Mouse (Mus musculus) lung, adult 2 months (tissue): Measurements from ENCODE around the gene Ybx2. TPM values are rescaled to one million over a fixed set of nuclear protein-coding genes. Genes with fewer than 3 reads are reported as not detected.
A peak's percentile ranks its signal among the peaks of the same experiment; 100 is the strongest.
"Not testable (repeated sequence)": the region's sequence is repeated elsewhere in the genome, so short reads cannot be mapped to it uniquely, and the experiment has no call there.

Experiments used
- DNase-seq: peaks from one replicate; pipeline ENCODE4 v3.0.0; 2022
- H3K4me1 ChIP-seq: fragments of 200-500 bp; 2 replicates; pipeline ENCODE4 v1.6.1; 2011; ENCODE audit warnings: low read length; ENCODE audit not compliant: control insufficient read depth, insufficient read depth
- H3K4me3 ChIP-seq: fragments of 200-500 bp; replicated peaks from 2 replicates; pipeline ENCODE3; 2011; ENCODE audit warnings: low read depth, mild to moderate bottlenecking, control low read depth, low read length; ENCODE audit errors: extremely low read depth
- CTCF ChIP-seq: fragments of 200-500 bp; IDR thresholded peaks from 2 replicates; pipeline ENCODE4 v1.5.1; 2011; ENCODE audit warnings: mild to moderate bottlenecking, low read length, control low read depth; ENCODE audit not compliant: insufficient read depth
- POLR2A ChIP-seq: fragments of 200-500 bp; IDR thresholded peaks from 2 replicates; pipeline ENCODE4 v1.6.1; 2011; ENCODE audit warnings: low read depth, mild to moderate bottlenecking, control low read depth, low read length, borderline replicate concordance; ENCODE audit errors: extremely low read depth
- WGBS: fragments of 180-500 bp; shearing (Covaris S2); methylation state at CpG from one replicate; pipeline ENCODE4 v1.1.7; 2018; 5-methylcytosine and 5-hydroxymethylcytosine counted together
- polyA plus RNA-seq: library from polyadenylated mRNA; depleted of rRNA; stranded (reverse); fragments of >200 nt; gene quantifications from 2 replicates; pipeline ENCODE4 v1.2.3, GENCODE M21; 2012

The Ybx2 gene
- polyA plus RNA-seq, 1 experiment = 4.6 TPM

DNA sequence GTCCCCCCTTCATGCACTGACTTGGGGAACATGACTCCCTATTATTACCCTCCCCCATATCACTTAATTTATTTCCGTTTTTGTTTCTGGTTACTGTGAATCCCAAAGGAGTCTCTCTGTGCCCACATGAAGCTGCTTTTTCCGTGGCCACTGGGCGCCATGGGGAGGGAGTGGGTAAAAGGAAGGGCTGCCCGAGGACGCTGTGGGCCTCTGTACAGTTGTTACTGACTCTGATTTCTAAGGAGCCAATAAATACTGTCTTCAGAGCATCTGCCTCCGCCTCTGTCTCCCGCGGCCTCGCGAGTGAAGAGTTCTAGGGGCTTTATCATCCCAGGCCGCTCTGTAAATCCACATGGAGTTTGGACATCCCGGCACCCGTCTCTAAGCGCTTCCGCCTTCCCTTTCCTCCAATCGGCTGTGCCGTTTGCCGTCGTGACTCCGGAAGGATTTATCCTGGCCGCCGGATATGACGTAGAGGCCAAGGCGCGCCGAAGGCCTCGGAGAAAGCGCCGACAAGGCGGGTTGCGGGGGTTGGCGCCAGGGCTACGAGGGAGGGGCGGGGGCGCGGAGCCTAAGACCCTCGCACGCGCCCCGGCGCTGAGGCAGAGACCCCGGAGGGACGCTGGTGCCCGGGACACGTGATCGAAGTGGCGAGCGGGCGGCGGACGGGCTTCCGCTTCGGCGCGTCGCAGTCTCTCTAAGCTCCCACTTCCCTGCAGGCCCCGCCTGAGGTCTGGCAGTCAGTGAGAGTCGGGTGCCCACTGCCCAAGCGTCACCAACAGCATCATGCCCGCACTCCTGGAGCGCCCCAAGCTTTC lies 21.8 kb upstream of the Ybx2 start, which contains the start of gene Gps2:
Gene Gps2 (plus strand): TSS at position 335 of the 818 bp plus-strand sequence.
- H3K4me1 ChIP-seq = peaks cover 18% of the 10 kb centered on the region
- peak; percentile 92 for DNase-seq
- 1% methylated on average over 61 of the region's 61 CpGs for WGBS
- H3K4me3 ChIP-seq = peak within 1 kb of the TSS; percentile 88
- TF ChIP-seq CTCF (no peak), POLR2A (peak; percentile 50; the same call in 1 of the 2 replicates)

DNA sequence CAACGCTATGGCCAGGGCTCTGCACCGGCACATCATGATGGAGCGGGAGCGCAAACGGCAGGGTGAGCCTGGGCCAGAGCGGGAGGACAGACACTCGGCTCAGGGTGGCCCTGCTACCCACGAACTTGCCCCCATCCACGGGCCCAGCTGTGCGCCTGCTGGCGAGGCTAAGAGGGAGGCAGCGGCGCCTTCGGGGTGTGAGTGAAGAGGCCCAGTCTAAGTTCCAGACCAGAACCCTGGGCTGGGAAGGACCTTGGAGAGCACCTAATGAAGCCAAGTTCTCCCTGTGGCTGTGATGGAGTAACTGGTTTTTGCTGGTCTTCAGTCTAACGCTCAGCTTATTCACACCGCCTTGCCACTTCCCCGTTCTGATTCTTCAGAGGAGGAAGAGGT lies 21.2 kb upstream of the Ybx2 start:
- DNase-seq = no peak
- Histone ChIP-seq H3K4me1 (peaks cover 22% of the 10 kb centered on the region), H3K4me3 (peak overlapping the region; percentile 88)
- 2% methylated on average over 17 of the region's 17 CpGs for WGBS
- TF ChIP-seq POLR2A = no peak
- no peak for TF ChIP-seq CTCF

DNA sequence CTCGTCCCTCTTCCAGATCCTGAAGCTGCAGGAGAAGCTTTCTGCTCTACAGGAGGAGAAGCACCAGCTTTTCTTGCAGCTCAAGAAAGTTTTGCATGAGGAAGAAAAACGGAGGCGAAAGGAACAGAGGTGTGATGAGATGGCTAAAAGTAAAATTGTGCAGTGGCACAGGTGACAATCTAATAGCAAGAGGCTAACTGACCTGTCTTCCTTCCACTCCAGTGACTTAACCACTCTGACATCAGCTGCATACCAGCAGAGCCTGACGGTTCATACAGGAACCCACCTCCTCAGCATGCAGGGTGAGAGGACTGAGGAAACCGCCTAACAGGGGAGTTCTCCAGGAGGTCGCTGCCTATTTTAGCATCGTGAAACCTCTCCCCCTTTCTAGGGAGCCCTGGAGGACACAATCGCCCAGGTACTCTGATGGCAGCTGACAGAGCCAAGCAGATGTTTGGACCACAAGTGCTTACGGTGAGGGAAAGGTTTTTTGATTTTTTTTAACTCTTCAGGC lies 20.6 kb upstream of the Ybx2 start:
- Histone ChIP-seq H3K4me1 (peaks cover 22% of the 10 kb centered on the region), H3K4me3 (peak overlapping the region; percentile 88)
- TF ChIP-seq CTCF = no peak
- no peak for TF ChIP-seq POLR2A
- WGBS = 33% methylated on average over 9 of the region's 9 CpGs
- DNase-seq = no peak

DNA sequence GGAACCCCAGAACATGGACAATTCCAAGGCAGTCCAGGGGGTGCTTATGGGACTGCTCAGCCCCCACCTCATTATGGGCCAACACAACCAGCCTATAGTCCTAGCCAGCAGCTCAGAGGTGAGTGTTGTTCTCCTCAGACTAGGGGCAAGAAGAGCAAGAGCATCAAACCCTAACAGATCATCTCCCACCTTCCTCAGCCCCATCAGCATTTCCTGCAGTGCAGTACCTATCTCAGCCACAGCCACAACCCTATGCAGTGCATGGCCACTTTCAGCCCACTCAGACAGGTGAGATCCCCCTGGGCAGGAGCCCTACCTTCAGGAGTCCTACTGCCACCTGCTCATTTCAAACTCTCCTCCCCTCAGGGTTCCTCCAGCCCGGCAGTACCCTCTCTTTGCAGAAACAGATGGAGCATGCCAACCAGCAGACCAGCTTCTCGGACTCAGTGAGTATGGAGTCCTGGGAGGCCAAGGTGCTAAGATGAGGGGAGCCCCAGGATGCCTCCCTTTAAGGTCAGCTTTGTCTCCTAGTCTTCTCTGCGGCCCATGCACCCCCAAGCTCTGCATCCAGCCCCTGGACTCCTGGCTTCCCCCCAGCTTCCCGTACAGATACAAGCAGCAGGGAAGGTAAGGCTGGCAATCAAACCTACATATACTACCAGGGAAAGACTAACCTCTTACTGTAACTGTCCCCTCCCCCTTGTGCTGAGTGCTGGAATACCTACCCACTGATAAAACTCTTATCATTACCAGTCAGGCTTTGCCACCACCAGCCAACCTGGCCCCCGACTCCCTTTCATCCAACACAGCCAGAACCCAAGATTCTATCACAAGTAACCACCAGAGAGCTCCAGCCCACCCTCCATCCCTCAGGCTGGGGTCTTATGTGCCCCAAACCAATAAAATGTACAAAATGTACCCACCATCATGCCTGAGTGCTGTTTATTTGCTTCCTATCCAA lies 19.6 kb upstream of the Ybx2 start:
- H3K4me3 ChIP-seq = no peak overlapping the region
- TF ChIP-seq CTCF (no peak), POLR2A (no peak)
- 66% methylated on average over 5 of the region's 5 CpGs for WGBS
- no peak for DNase-seq
- H3K4me1 ChIP-seq = peaks cover 22% of the 10 kb centered on the region

DNA sequence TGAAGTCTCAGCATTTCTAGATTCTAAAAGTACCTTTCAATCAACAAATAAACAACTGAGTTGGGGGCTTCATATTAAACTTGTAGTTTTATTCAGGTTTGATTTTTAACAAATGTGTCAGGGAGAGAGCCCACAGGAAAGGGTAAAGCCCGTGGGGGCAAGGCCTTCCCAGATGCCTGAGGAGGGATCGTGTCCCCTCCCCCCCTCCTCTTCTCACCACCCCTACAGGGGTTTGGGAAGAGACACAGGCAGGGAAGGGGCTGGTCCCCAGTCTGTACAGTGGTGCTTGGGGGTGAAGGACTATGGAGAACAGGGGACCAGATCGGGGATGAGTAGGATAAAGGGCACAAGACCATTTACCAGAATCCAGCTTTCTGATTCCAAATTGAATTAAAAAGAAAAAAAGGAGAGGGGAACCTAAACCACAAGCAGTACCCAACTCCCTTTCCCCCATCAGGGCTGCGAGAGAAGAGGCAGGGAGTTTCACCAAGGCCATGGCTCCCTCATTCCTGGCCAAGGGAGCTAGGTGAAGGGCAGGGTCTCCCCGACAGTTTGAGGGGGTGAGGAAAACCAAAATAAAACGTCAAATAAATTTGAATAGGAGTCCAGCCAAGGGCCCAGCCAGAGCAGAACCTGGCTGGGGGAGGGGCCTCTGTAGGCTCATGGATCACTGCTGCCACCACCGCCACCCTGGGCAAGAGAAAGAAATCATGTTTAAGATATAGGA lies 18.8 kb upstream of the Ybx2 start:
- not testable (repeated sequence) for H3K4me3 ChIP-seq, DNase-seq
- peaks cover 22% of the 10 kb centered on the region for H3K4me1 ChIP-seq
- 52% methylated on average over 7 of the region's 7 CpGs for WGBS

DNA sequence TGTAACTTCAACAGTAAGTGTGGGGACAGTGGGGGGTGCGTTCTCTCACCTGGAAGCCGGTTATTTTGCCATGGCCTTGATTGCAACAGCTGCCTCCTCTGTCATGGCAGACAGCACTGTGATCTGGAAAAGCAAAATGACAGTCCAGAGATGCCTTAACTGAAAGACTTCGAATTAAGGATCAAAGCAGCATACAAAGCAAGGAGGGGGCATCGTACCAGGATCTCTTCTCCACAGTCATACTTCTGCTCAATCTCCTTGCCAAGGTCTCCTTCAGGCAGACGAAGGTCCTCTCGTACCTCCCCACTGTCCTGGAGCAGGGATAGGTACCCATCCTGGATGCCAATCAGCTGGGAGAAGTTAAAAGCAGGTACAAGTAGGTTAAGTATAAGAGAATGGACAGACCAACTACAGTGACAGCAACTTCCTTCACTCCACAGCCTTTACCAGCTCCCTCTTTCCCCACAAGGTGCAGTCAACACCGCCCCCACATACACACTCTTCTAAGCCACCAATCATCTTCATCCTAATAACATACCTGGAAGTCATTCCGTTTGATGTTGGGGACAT lies 18.1 kb upstream of the Ybx2 start:
- no peak for DNase-seq
- TF ChIP-seq CTCF (no peak), POLR2A (no peak)
- 80% methylated on average over 8 of the region's 8 CpGs for WGBS

DNA sequence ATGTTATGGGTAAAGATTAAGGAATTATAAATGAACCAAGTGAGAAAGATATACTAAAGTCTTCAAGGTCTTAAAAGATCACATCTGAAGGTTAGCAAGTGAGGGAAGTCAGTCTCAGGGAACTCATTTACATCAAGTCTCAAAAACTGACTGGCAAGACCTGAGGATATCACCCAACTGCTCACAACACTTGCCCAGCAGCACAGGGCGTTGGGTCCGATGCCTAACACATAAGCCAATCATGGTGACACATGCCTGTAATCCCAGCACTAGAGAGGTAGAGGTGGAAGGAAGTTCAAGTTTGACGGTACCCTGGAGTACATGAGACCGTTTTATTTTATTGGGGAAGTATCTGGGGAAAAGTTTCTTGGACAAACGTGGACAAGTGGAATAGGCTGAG lies 17.5 kb upstream of the Ybx2 start:
- 74% methylated on average over 5 of the region's 5 CpGs for WGBS
- Histone ChIP-seq H3K4me3 (no peak overlapping the region), H3K4me1 (peaks cover 22% of the 10 kb centered on the region)
- DNase-seq = no peak
- TF ChIP-seq CTCF = no peak
- no peak for TF ChIP-seq POLR2A

More for the DNA sequence above, 18.1 kb upstream of the Ybx2 start:
- Histone ChIP-seq H3K4me1 (peaks cover 22% of the 10 kb centered on the region), H3K4me3 (no peak overlapping the region)

DNA sequence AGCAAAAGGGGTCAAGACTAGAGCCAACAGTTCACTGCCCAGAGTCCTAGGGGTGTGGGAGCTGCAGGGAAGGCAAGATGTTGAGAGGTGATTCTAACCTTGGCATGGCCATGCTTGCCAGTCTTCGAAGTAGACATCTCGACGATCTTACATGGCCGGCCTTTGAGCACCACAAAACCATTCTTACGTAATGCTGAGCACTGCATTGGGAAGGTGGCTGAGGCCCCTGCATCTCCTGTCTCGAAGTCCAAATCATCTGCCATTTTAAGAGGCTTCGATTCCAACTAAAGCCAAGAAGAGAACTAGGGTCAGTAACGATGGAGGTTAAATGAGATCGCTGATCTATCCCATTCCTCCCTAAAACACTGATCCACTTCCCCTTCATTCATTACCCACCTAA lies 16.5 kb upstream of the Ybx2 start:
- 64% methylated on average over 9 of the region's 9 CpGs for WGBS
- DNase-seq = no peak
- Histone ChIP-seq H3K4me3 (no peak overlapping the region), H3K4me1 (peaks cover 18% of the 10 kb centered on the region)
- no peak for TF ChIP-seq CTCF
- no peak for TF ChIP-seq POLR2A
